Mouse (Mus musculus) limb, embryonic 13.5 days (tissue): ENCODE measurements at regions not wholly inside any gene's neighbourhood (a gene's known extent, or its start where the extent isn't known, plus 50 kb on each side); places are given as distances from the start of the nearest gene placed in this dataset.

Source experiments
- ATAC-seq: fragments of 200-750 bp; cut with Nextera tagmentation; 2 replicates; pipeline ENCODE4 v1.8.0; 2017; ENCODE audit warnings: low read depth, moderate number of reproducible peaks, moderate TSS enrichment; ENCODE audit not compliant: low FRiP score
- H3K27ac ChIP-seq: fragments of 300-500 bp; sonication (generic); 2 replicates; pipeline ENCODE4 v1.5.1; 2015; ENCODE audit warnings: inconsistent platforms, mild to moderate bottlenecking, moderate library complexity
- H3K27me3 ChIP-seq: fragments of 300-500 bp; sonication (generic); 2 replicates; pipeline ENCODE4 v1.6.1; 2015; ENCODE audit warnings: mild to moderate bottlenecking, inconsistent platforms
- H3K36me3 ChIP-seq: fragments of 300-500 bp; sonication (generic); 2 replicates; pipeline ENCODE4 v1.6.1; 2015; ENCODE audit warnings: inconsistent platforms, mild to moderate bottlenecking, moderate library complexity
- H3K4me1 ChIP-seq: fragments of 300-500 bp; sonication (generic); 2 replicates; pipeline ENCODE4 v1.6.1; 2015; ENCODE audit warnings: inconsistent platforms
- H3K4me2 ChIP-seq: fragments of 300-500 bp; sonication (generic); replicated peaks from 2 replicates; pipeline ENCODE4 v1.6.1; 2015; ENCODE audit warnings: inconsistent platforms, mild to moderate bottlenecking, moderate library complexity
- H3K4me3 ChIP-seq: fragments of 300-500 bp; sonication (generic); 2 replicates; pipeline ENCODE4 v1.5.1; 2015; ENCODE audit warnings: moderate library complexity, mild to moderate bottlenecking, inconsistent platforms
- H3K9ac ChIP-seq: fragments of 300-500 bp; sonication (generic); 2 replicates; pipeline ENCODE4 v1.6.1; 2015; ENCODE audit warnings: mild to moderate bottlenecking, inconsistent platforms
- H3K9me3 ChIP-seq: fragments of 300-500 bp; sonication (generic); 2 replicates; pipeline ENCODE4 v1.6.1; 2016; ENCODE audit warnings: inconsistent platforms
- WGBS: fragments of 180-500 bp; shearing (Covaris S2); methylation state at CpG from one replicate; pipeline ENCODE4 v1.1.7; 2015; 5-methylcytosine and 5-hydroxymethylcytosine counted together

DNA sequence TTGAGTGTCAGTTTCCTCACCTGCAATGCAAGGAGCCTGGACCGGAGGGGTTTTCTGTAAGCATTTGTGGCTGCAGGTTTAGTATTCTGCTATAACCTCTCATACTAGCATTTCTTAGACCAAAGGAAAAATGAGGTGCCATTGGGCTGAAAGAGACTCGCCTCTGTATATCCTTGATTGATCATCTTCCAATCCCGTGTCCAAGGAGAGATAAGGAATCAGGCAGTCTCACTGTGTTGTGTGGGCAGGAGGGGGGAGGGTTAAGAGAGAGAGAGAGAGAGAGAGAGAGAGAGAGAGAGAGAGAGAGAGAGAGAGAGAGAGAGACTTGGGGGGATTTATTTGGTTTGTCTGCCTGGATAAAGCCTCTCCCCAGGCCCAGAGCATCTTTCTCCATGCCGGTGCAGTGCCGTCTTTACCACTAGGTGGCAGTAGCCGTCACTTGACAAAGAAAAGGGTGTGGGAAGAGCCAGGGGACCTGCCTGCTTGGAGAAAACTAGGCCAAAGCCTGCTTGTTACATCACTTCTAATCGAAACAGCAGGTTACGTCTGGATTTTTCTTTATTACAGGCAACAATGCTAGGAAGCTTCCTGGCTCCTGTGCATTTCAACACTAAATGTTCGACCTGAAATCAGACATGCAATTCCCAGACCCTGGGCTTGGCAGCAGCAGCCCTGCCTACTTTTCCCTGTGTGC, 56.1 kb upstream of the Ces5a start:
- Histone ChIP-seq H3K4me1 (no peaks in the 10 kb centered on the region), H3K9me3 (no peaks in the 10 kb centered on the region), H3K27ac (no peak overlapping the region), H3K27me3 (no peaks in the 10 kb centered on the region), H3K36me3 (no peaks in the 10 kb centered on the region), H3K4me3 (no peak overlapping the region), H3K9ac (0 out of 2 replicates have a peak overlapping the region, but pooled peaks have one; percentile 35), H3K4me2 (no peak overlapping the region)
- WGBS = 36% methylated on average over 9 of the region's 9 CpGs
- peak; percentile 54; the same call in 1 of the 2 replicates for ATAC-seq

DNA sequence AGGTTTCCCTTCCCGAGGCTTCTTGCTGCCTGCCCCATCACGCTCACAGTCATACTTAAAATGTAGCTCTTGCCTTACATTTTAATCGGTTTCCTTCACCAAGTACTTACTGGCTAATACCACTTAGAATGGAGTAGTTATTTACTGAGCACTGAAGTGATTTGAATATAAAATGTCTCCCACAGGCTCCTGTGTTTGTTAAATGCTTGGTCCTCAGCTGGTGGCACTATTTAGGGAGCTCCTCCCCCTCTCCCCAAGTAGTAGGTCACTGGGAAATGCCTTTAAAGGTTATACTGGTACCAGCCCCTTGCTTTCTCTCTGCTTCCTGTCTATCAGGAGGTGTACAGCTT, 56.6 kb upstream of the Ces5a start:
- H3K4me3 ChIP-seq = no peak overlapping the region
- 0 out of 2 replicates have a peak overlapping the region, but pooled peaks have one; percentile 35 for H3K9ac ChIP-seq
- WGBS = 35% methylated on average over 3 of the region's 3 CpGs
- H3K4me1 ChIP-seq = no peaks in the 10 kb centered on the region
- no peak for ATAC-seq
- no peak overlapping the region for H3K4me2 ChIP-seq
- H3K9me3 ChIP-seq = no peaks in the 10 kb centered on the region
- H3K36me3 ChIP-seq = no peaks in the 10 kb centered on the region
- no peak overlapping the region for H3K27ac ChIP-seq
- H3K27me3 ChIP-seq = no peaks in the 10 kb centered on the region

DNA sequence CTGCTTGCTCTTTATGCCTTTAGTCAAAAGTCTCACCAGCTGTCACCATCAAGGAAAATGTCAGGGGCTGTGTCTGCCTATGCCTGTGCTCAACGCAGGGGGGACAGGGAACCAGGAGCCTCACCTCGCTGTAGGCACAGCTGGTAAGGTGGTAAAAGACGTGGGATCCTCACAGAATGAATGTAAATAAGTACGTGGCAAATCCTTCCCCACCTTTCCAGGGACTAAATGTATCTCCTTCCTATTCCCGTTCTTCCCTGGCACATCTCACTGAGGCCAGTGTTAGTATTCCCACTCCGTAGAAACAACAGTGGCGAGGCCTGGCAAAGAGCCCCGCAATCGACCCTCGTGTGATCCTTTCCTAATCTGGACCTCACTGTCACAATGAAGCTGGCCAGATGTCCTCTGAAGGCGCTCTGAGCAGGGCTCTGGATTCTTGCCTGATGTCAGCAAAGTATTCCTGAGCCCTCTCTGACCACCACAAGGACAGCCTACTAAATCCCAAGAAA, 63.0 kb upstream of the Ces5a start:
- no peak for ATAC-seq
- Histone ChIP-seq H3K4me3 (no peak overlapping the region), H3K9me3 (no peaks in the 10 kb centered on the region; the same call in 1 of the 2 replicates), H3K36me3 (no peaks in the 10 kb centered on the region), H3K4me1 (no peaks in the 10 kb centered on the region), H3K27me3 (no peaks in the 10 kb centered on the region), H3K4me2 (no peak overlapping the region), H3K9ac (no peak overlapping the region), H3K27ac (no peak overlapping the region)
- WGBS = 24% methylated on average over 11 of the region's 11 CpGs

DNA sequence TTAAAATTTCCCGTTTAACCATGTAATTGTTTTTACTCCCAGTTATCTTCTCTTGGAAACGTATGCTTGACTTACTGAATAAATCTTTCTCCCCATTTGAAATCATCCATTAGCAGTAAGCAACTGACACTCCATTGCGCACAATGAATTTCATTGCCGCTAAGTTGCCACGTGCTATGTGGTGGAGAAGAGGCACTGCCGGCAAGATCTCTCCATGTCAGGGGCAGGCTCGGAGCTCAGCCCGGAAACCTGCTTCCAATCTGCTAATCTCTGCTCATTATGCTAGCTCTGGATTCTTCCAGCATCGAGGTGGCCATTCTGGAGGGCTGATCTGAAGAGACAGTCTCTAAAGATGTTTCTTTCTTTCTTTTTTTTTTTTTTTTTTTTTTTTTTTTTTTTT, 63.7 kb upstream of the Ces5a start:
- H3K36me3 ChIP-seq = no peaks in the 10 kb centered on the region
- 68% methylated on average over 9 of the region's 9 CpGs for WGBS
- no peak for ATAC-seq
- no peaks in the 10 kb centered on the region for H3K27me3 ChIP-seq
- H3K9me3 ChIP-seq = no peaks in the 10 kb centered on the region; the same call in 1 of the 2 replicates
- H3K4me1 ChIP-seq = no peaks in the 10 kb centered on the region
- no peak overlapping the region for H3K4me3 ChIP-seq
- H3K27ac ChIP-seq = no peak overlapping the region
- H3K4me2 ChIP-seq = no peak overlapping the region
- H3K9ac ChIP-seq = no peak overlapping the region

DNA sequence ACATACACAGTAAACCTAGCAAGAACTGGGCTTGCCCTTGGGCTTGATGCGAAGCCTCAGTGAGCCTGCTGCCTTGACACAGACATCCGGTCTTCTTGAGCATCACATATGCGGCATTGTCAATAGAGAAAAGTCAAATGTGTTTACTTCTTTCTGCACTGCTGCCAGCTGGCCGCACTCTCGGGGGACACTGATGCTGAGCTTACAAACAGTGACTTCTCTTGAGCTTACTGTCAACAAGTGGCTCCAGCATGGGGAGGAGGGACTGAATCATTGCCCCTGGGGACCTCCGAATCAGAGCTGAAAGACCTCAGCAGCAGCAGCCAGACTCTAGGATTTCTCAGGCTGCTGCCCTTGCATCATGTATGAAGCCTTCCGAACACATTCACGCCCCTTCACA, 64.1 kb upstream of the Ces5a start:
- H3K4me2 ChIP-seq = no peak overlapping the region
- H3K9me3 ChIP-seq = no peaks in the 10 kb centered on the region; the same call in 1 of the 2 replicates
- H3K27me3 ChIP-seq = no peaks in the 10 kb centered on the region
- H3K27ac ChIP-seq = no peak overlapping the region
- no peak overlapping the region for H3K9ac ChIP-seq
- H3K4me3 ChIP-seq = no peak overlapping the region
- H3K36me3 ChIP-seq = no peaks in the 10 kb centered on the region
- no peaks in the 10 kb centered on the region for H3K4me1 ChIP-seq
- ATAC-seq = no peak
- WGBS = 60% methylated on average over 8 of the region's 8 CpGs

DNA sequence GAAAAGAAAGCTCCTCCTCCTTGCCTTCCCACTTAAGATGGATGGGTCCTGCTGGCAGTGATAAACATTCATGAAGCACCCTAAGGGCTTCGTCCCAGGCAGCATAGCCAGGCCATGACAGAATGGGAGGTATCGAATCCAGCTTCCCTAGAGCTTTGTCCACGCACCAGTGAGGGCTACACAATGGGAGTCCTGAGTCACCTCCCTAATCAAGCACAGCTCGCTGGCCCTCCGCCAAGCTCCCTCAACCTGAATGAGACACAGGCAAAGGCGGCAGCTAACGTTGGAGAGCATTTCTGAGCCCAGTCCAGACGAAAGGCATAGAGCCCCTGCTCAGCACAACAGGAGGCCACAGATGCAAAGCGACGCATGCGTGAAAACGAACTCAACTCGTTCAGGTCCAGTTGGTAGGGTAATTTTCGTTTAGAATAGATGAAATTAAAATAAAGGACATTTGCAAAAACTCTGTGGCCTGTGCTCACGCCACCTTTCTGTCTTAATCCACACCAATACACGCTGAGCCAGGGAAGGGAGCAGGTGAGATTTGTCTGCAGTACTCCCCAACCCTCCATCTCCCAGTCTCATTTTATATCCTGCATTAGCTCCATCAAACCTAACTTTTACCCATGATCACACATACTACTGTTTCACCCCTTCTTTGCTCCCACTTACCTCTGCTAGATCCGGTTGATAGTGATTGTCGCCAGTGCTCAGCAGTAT, 91.3 kb upstream of the Ces5a start:
- peak overlapping the region; percentile 50 for H3K4me2 ChIP-seq
- H3K36me3 ChIP-seq = no peaks in the 10 kb centered on the region
- no peak overlapping the region for H3K9ac ChIP-seq
- no peaks in the 10 kb centered on the region for H3K27me3 ChIP-seq
- WGBS = 25% methylated on average over 18 of the region's 18 CpGs
- peak; percentile 51; the same call in 1 of the 2 replicates for ATAC-seq
- peaks cover 11% of the 10 kb centered on the region for H3K4me1 ChIP-seq
- H3K9me3 ChIP-seq = no peaks in the 10 kb centered on the region
- H3K4me3 ChIP-seq = peak overlapping the region; percentile 7; the same call in 1 of the 2 replicates
- H3K27ac ChIP-seq = no peak overlapping the region

DNA sequence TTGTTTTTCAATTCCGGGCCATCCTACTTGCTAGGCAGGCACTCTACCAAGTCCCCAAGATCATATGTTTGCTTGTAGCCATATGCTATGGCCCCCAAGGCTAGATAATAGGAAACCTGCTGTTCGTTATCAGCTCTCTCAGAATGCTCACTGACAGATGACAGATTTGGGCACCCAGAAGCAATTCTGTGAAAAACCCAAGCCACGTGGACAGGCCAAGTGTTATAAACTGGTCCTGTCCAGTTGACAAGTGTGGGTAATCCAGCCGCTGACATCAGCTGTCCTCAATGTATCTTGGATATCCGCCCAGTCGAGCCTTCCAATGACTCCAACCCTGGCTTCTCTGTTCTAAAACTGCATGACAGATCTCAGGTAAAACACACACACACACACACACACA, 92.0 kb upstream of the Ces5a start:
- Histone ChIP-seq H3K27ac (no peak overlapping the region), H3K9ac (no peak overlapping the region), H3K4me1 (peaks cover 11% of the 10 kb centered on the region), H3K4me3 (no peak overlapping the region), H3K36me3 (no peaks in the 10 kb centered on the region), H3K9me3 (no peaks in the 10 kb centered on the region), H3K4me2 (no peak overlapping the region), H3K27me3 (no peaks in the 10 kb centered on the region)
- no peak for ATAC-seq
- WGBS = 71% methylated on average over 6 of the region's 6 CpGs

DNA sequence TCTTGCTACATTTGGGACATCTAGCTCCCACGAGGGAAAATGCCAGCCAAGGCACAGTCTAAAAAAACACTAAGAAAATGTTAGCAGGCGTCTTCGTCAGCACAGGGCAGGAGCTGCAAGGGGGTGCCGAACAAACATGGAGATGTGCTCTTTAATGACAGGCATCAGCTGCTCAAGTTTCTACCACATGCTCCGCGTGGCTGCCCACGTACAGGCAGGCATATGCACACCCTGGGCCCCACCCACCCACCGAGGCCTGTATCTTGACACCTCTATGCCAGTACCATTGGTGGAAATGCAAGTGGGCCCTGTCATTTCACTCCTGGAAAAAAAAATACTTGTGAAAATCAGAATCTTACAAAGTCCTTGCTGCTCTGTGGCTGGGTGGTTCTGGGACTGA, 97.3 kb upstream of the Ces5a start:
- no peak for ATAC-seq
- Histone ChIP-seq H3K9me3 (no peaks in the 10 kb centered on the region), H3K27me3 (no peaks in the 10 kb centered on the region), H3K4me3 (no peak overlapping the region), H3K4me2 (no peak overlapping the region), H3K9ac (no peak overlapping the region), H3K36me3 (no peaks in the 10 kb centered on the region), H3K4me1 (no peaks in the 10 kb centered on the region), H3K27ac (no peak overlapping the region)
- 75% methylated on average over 8 of the region's 8 CpGs for WGBS

DNA sequence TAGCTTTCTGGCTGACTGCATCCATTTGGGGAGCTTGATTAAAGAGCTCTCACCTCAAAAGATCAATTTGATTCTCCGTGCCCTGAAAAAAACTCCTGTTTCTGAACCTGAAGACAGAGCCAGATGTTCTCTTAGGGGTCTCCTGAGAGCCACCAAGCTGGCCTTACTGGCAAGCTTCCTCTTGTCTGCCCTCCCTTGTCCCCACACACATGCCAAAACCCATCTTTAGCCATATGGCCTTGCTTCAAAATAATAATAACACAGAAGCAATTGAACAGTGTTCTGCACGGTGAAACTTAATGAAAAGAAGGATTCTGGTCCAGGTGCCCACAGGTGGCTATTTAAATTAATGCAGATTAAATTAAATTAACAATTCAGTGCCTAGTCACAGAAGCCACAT, 107.1 kb upstream of the Ces5a start:
- H3K4me3 ChIP-seq = no peak overlapping the region
- no peak for ATAC-seq
- H3K4me1 ChIP-seq = no peaks in the 10 kb centered on the region
- no peak overlapping the region for H3K27ac ChIP-seq
- no peaks in the 10 kb centered on the region for H3K36me3 ChIP-seq
- no peaks in the 10 kb centered on the region for H3K9me3 ChIP-seq
- WGBS = 44% methylated on average over 2 of the region's 2 CpGs
- no peak overlapping the region for H3K9ac ChIP-seq
- no peak overlapping the region for H3K4me2 ChIP-seq
- no peaks in the 10 kb centered on the region for H3K27me3 ChIP-seq

DNA sequence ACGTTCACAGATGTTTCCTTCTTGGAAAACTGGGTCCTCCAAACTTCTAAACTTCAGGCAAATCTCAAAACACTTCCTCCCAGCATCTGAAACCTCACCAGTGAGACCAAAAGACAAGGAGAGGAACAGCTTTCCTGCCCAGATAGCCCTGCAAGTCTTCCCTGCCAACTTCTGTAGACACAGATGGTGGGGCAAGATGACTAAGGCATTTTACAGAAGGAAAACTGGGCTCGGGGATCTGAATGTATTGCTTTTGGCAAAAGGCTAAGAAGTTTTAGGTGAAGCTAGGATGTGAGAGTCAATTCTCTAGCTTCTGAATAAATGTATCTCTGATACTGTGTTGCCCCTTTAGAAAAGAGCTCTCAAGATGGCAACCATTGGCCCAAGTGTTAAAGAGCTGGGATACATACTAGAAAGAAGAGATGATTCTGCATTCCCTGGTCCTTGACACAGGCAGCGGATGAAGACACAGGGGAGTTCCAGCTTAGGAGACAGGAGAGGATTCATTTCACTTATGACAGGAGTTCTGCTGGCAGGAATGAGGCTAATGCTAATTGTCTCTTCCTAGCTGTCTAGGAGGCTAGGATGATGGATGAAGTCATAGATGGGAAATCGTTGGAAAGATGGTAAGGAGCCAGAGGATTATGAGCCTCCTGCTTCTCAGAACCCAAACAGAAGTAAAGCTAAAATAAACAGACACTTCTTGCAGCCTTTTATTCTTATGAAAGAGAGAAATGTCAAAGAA, 108.0 kb upstream of the Ces5a start:
- Histone ChIP-seq H3K27ac (no peak overlapping the region), H3K4me1 (no peaks in the 10 kb centered on the region), H3K9ac (no peak overlapping the region), H3K4me2 (no peak overlapping the region), H3K9me3 (no peaks in the 10 kb centered on the region), H3K4me3 (no peak overlapping the region), H3K27me3 (no peaks in the 10 kb centered on the region), H3K36me3 (no peaks in the 10 kb centered on the region)
- 79% methylated on average over 4 of the region's 4 CpGs for WGBS
- no peak for ATAC-seq

DNA sequence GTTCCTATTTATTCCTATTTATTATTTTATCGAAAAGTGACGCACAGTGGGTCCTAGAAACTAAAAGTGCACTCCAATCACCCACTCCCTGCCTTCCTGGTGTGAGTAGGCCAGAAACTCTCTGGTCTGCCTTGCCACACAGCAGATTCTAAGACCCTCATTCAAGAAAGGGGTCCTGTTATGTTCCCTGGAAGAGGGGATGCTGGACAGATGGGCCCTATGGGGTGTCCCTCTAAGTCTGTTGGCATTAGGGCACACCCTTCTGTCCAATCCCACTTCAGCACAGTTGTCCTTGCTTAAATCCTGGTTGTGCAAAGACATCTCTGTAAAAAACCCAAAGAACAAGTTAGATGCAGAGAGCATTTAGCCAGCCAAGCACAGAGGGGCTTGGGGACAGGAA, 117.8 kb upstream of the Ces5a start:
- no peak for ATAC-seq
- Histone ChIP-seq H3K27ac (no peak overlapping the region), H3K36me3 (no peaks in the 10 kb centered on the region), H3K9ac (no peak overlapping the region), H3K4me2 (no peak overlapping the region), H3K4me1 (no peaks in the 10 kb centered on the region), H3K9me3 (no peaks in the 10 kb centered on the region), H3K27me3 (no peaks in the 10 kb centered on the region), H3K4me3 (no peak overlapping the region)
- 94% methylated on average over 2 of the region's 2 CpGs for WGBS
